17 mouse cellular contexts compared by ENCODE assay signal in genomic region chr7:100214310-100214709, GRCm38 (mm10). TPM values are rescaled to one million over a fixed set of nuclear protein-coding genes. Genes with fewer than 3 reads are reported as not detected.
"Had no signal": no experiment of that assay in that cellular context is flagged by ENCODE, and none has a peak within 500 bp of the region (broad histone marks: within the 10 kb centered on the region; RNA-seq: fewer than 3 reads in every experiment).

No protein-coding gene starts in this region.

- H3K27me3 ChIP-seq: stomach, embryonic 15.5 days had no signal

- H3K9ac ChIP-seq: liver, embryonic 13.5 days; stomach, embryonic 15.5 days had no signal

- DNase-seq: kidney, adult 2 months; kidney, postnatal 25 days; liver, embryonic 13.5 days; lung, adult 2 months; lung, postnatal 14 days; lung, postnatal 4 days; midbrain, embryonic 14.5 days; right cerebral cortex, postnatal 25 days; spleen, adult 18-20 months; thymus, adult 18-20 months; thymus, postnatal 36 days had no signal

- H3K27ac ChIP-seq: kidney, postnatal 0 days; liver, embryonic 13.5 days; stomach, embryonic 15.5 days had no signal

- H3K4me3 ChIP-seq: liver, embryonic 13.5 days; stomach, embryonic 15.5 days had no signal

- H3K4me1 ChIP-seq: liver, embryonic 13.5 days; stomach, embryonic 15.5 days had no signal

- H3K36me3 ChIP-seq: liver, embryonic 13.5 days; stomach, embryonic 15.5 days had no signal

- H3K4me2 ChIP-seq: liver, embryonic 13.5 days; midbrain, embryonic 11.5 days; stomach, embryonic 15.5 days had no signal

- H3K9me3 ChIP-seq: liver, embryonic 13.5 days; stomach, embryonic 15.5 days had no signal

RNA-seq across cellular contexts. Expression of gene Kcne3, which starts 38.0 kb away (rescaled TPM):
- total RNA-seq: layer of hippocampus, postnatal 14 days; left cerebral cortex, postnatal 10 days; midbrain, postnatal 0 days had no signal
